ENCODE assay signal across 8 mouse cellular contexts in the genomic region with DNA sequence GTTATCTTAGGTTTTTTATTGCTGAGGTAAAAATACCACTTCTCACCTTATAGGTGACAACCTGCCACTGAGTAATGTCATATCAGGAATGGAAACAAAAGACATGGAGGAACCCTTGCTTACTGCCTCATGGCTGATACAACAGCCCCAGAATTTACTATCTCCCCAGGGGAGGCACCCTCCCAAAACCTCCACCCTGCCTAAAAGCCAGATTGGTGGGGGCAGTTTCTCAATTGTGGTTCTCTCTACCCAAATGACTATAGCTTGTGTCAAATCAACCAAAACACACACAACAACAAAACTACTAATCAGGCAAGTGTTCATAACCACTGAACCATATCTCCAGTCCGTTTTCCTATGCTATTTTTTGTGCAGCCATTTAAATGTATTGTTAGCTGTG. TPM values are rescaled to one million over a fixed set of nuclear protein-coding genes. Genes with fewer than 3 reads are reported as not detected.
DNase-seq lines count a peak whose midpoint lies in the region; ATAC-seq and TF ChIP-seq lines count a peak whose summit lies in the region.

No protein-coding gene starts in this region.

- H3K79me2 ChIP-seq in C2C12 (ENCODE audit: control insufficient read depth, insufficient read depth) = peaks cover 44% of the 10 kb centered on the region

- H3K79me3 ChIP-seq in C2C12 (ENCODE audit: low read depth) = peaks cover 31% of the 10 kb centered on the region

- no peak for ATAC-seq in forebrain, embryonic 16.5 days
- ATAC-seq in liver, embryonic 14.5 days (ENCODE audit: insufficient read depth) = no peak

- TF ChIP-seq CTCF in cerebellum, adult 2 months (IDR thresholded peaks at IDR 0.05; ENCODE audit: borderline replicate concordance, insufficient read depth, low read depth, low read length) = no peak
- TF ChIP-seq CTCF in C2C12 (IDR thresholded peaks at IDR 0.05; ENCODE audit: control insufficient read depth, insufficient read depth, insufficient read length) = no peak
- TF ChIP-seq CTCF in liver, embryonic 14.5 days (IDR thresholded peaks at IDR 0.05; ENCODE audit: low read depth) = no peak

- peak overlapping the region; percentile 88 for H3K4me2 ChIP-seq in forebrain, embryonic 16.5 days (ENCODE audit: low read length)
- H3K4me2 ChIP-seq in liver, embryonic 14.5 days (ENCODE audit: low read depth) = peak overlapping the region; percentile 87

- no peaks in the 10 kb centered on the region for H3K9me3 ChIP-seq in forebrain, embryonic 16.5 days (ENCODE audit: control insufficient read depth, low read length)
- H3K9me3 ChIP-seq in liver, embryonic 14.5 days (ENCODE audit: control insufficient read depth, low read length) = no peaks in the 10 kb centered on the region

- TF ChIP-seq POLR2A in cerebellum, adult 2 months (IDR thresholded peaks at IDR 0.05; ENCODE audit: borderline replicate concordance, insufficient read depth, low read length) = no peak

- H3K27ac ChIP-seq in cerebellum, adult 2 months (ENCODE audit: insufficient read depth, low read length) = no peak overlapping the region
- H3K27ac ChIP-seq in forebrain, embryonic 16.5 days (ENCODE audit: low read length) = no peak overlapping the region
- H3K27ac ChIP-seq in liver, embryonic 14.5 days = peak overlapping the region; percentile 79; the same call in 1 of the 2 replicates

- no peak for DNase-seq in cerebellum, adult 2 months
- no peak for DNase-seq in cerebellum, adult 11 months
- no peak for DNase-seq in liver, embryonic 14.5 days (ENCODE audit: low read depth in 3 of 3, low spot score in 3 of 3)
- no peak for DNase-seq in urinary bladder, adult 18-20 months (ENCODE audit: low spot score in 2 of 2)
- no peak for DNase-seq in cerebellum, adult 9-11 months
- no peak for DNase-seq in left cerebral cortex, postnatal 36 days (ENCODE audit: low spot score in 2 of 2)

- intact Hi-C loops in left cerebral cortex, postnatal 36 days (cut with DNase I) = no loop called here

- peaks cover 5% of the 10 kb centered on the region for H3K4me1 ChIP-seq in cerebellum, adult 2 months (ENCODE audit: control insufficient read depth, insufficient read depth, low read length)
- H3K4me1 ChIP-seq in forebrain, embryonic 16.5 days (replicated peaks; ENCODE audit: control insufficient read depth, insufficient read depth, low read length) = peaks cover 18% of the 10 kb centered on the region
- peaks cover 10 to 14% of the 10 kb centered on the region in 2 experiments for H3K4me1 ChIP-seq in liver, embryonic 14.5 days (replicated peaks; ENCODE audit: control insufficient read depth in 2 of 2, insufficient read depth in 2 of 2, low read length in 1 of 2)

- peaks cover 28% of the 10 kb centered on the region for H3K36me3 ChIP-seq in C2C12 (ENCODE audit: control insufficient read depth, insufficient read depth)
- H3K36me3 ChIP-seq in forebrain, embryonic 16.5 days (ENCODE audit: control insufficient read depth, insufficient read depth) = 0 out of 2 replicates have a peak, but pooled peaks cover 2% of the 10 kb centered on the region
- no peaks in the 10 kb centered on the region for H3K36me3 ChIP-seq in liver, embryonic 14.5 days (replicated peaks; ENCODE audit: control insufficient read depth, insufficient read depth, low read depth)

- no peak for TF ChIP-seq EP300 in liver, embryonic 14.5 days (IDR thresholded peaks at IDR 0.05; ENCODE audit: low read depth)

- H3K9ac ChIP-seq in forebrain, embryonic 16.5 days (replicated peaks; ENCODE audit: low read depth, low read length) = peak overlapping the region; percentile 97
- H3K9ac ChIP-seq in liver, embryonic 14.5 days (replicated peaks) = peak overlapping the region; percentile 94

- peak overlapping the region; percentile 90 for H3ac ChIP-seq in C2C12 (ENCODE audit: control insufficient read depth, insufficient read length, low read depth)

- 18% methylated on average over 1 of the region's 1 CpGs for WGBS in cerebellum, adult 2 months
- 27% methylated on average over 1 of the region's 1 CpGs for WGBS in forebrain, embryonic 16.5 days
- WGBS in liver, embryonic 14.5 days (ENCODE audit: insufficient replicate concordance) = 59% methylated on average over 1 of the region's 1 CpGs

- H3K4me3 ChIP-seq in cerebellum, adult 2 months (replicated peaks; ENCODE audit: insufficient read depth, low read depth, low read length) = peak overlapping the region; percentile 92
- H3K4me3 ChIP-seq in C2C12 (ENCODE audit: insufficient read depth, poor library complexity, severe bottlenecking) = peak overlapping the region; percentile 83
- H3K4me3 ChIP-seq in forebrain, embryonic 16.5 days (replicated peaks; ENCODE audit: low read length) = peak overlapping the region; percentile 96
- peak overlapping the region; percentile 85 to 93 for H3K4me3 ChIP-seq in liver, embryonic 14.5 days (ENCODE audit: insufficient read depth in 1 of 2, low read depth in 2 of 2, low read length in 2 of 2)

- H3K27me3 ChIP-seq in cerebellum, adult 2 months (ENCODE audit: control insufficient read depth, insufficient read depth, low read length) = no peaks in the 10 kb centered on the region
- H3K27me3 ChIP-seq in C2C12 (ENCODE audit: control insufficient read depth, insufficient read depth, insufficient read length) = no peaks in the 10 kb centered on the region
- H3K27me3 ChIP-seq in forebrain, embryonic 16.5 days (replicated peaks; ENCODE audit: control insufficient read depth, insufficient read depth, low read length) = no peaks in the 10 kb centered on the region
- H3K27me3 ChIP-seq in liver, embryonic 14.5 days (ENCODE audit: control insufficient read depth, insufficient read depth, low read length) = no peaks in the 10 kb centered on the region

TF ChIP-seq in C2C12, 6 proteins besides CTCF, POLR2A, EP300 and RAD21:
- TF ChIP-seq FOSL1 (IDR thresholded peaks at IDR 0.05; ENCODE audit: insufficient read depth, low read length, poor library complexity, severe bottlenecking) (no peak), MAX (IDR thresholded peaks at IDR 0.05) (no peak), MYOG (IDR thresholded peaks at IDR 0.05; ENCODE audit: control insufficient read depth, extremely low read depth, insufficient read length) (no peak), CEBPB (IDR thresholded peaks at IDR 0.05; ENCODE audit: low read depth) (no peak), MYOD1 (IDR thresholded peaks at IDR 0.05; ENCODE audit: control insufficient read depth, insufficient read length, low read depth) (no peak), USF1 (IDR thresholded peaks at IDR 0.05; ENCODE audit: low read depth) (no peak)

RNA-seq across cellular contexts. Expression of a gene that starts 0.6 kb away (rescaled TPM):
- polyA plus RNA-seq in cerebellum, adult 2 months (2012; rRNA removed) = 154 and 155 TPM in 2 replicates
- polyA plus RNA-seq in C2C12 (2012; fragmentation: generic; extraction: Trizol) = 93.2 TPM
- 221 and 253 TPM in 2 replicates for polyA plus RNA-seq in forebrain, embryonic 16.5 days (2015; fragmentation: Nextera tagmentation; extraction: Ambion mirVana)
- polyA plus RNA-seq in liver, embryonic 14.5 days (2012; rRNA removed) = 21.3 and 24.9 TPM in 2 replicates
- 27.4 and 37.1 TPM in 2 replicates for polyA plus RNA-seq in liver, embryonic 14.5 days (2014; fragmentation: Nextera tagmentation; extraction: Ambion mirVana)
- 100 to 1,000 TPM; 163 to 166 TPM for total RNA-seq in left cerebral cortex, postnatal 36 days (2021)

RNA-seq across cellular contexts. Expression of a gene that starts 0.7 kb away (rescaled TPM):
- polyA plus RNA-seq in cerebellum, adult 2 months (2012; rRNA removed) = 21.7 and 23.1 TPM in 2 replicates
- 50.7 TPM for polyA plus RNA-seq in C2C12 (2012; fragmentation: generic; extraction: Trizol)
- 134 and 143 TPM in 2 replicates for polyA plus RNA-seq in forebrain, embryonic 16.5 days (2015; fragmentation: Nextera tagmentation; extraction: Ambion mirVana)
- 9.8 and 13.5 TPM in 2 replicates for polyA plus RNA-seq in liver, embryonic 14.5 days (2012; rRNA removed)
- polyA plus RNA-seq in liver, embryonic 14.5 days (2014; fragmentation: Nextera tagmentation; extraction: Ambion mirVana) = 31.4 and 35.5 TPM in 2 replicates
- total RNA-seq in left cerebral cortex, postnatal 36 days (2021) = 10 to 100 TPM; 64.5 to 74.5 TPM
